Mouse (Mus musculus) cerebellum, adult 11-12 months (tissue): Measurements from ENCODE around the gene Sbpl.

Experiments
- DNase-seq: peaks from one replicate; pipeline ENCODE4 v3.0.0; 2022

Sbpl gene

DNA sequence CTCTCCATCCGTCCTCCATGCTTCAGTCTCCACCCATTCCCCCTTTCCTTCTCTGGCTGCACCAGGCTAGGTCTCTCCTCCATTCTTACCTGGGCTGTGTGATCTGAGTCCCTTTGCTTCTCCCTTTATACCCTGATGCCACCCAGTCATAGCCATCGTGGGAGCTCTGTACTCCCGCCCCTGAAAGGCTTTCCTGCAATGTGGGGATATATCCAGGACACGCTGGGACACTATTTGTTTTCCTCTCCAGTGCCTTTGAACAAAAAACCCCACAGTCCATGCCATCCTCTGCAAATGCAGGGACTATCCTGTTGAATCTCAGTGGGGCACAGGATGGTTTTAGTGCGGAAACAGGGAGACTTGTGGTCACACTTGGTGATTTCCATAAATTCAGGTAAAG, at the start of gene Sbpl:
TSS of gene Sbpl (minus strand) at position 101 of the 400 bp plus-strand sequence.
- DNase-seq = no peak

DNA sequence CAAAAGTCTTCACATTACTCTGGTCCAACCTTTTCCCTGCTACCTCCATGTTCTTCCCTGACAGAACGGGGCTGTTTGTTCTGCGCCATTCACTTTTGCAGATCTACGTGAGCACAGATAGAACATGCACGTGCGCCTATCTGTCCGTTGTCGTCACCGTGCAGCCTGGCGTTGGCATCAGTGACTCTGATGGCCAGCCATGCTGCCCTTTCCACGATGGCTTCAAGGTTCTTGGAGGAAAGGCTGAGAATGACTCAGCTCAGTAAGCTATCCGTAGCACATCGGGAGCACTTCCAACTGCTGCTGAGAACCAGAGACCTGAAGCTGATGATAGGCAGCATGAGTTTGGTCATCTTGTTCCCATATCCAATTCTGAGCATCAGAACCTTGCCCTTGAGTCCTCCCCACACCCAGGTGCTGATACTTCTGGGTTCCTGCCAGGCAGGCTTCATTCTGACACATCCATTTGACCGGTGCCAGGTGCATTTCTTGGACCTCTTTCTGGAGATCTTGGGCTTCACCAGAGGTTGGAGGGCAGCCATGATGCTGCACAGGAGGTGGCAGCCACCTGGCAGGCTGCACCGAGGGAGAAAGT, 49.1 kb upstream of the Sbpl start:
- DNase-seq = peak; percentile 54

DNA sequence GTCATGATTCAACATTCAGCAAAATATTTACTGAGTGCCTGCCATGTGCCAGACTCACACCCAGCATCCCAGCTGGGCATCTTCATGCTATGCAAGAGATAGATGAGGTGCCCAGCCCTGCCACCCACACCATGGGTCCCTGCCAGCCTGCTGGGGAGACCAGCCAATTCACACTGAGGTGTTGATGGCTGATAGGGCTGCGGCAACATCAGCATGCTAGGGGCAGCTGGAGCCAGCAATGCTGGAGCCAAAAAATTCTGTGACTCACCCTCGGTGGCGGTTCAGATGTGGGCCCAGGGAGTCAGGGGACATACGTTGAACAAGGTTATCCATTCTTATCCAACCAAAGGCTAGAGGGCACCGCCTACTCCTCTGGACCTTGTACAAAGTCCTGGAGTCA, 45.3 kb upstream of the Sbpl start:
- DNase-seq = no peak

DNA sequence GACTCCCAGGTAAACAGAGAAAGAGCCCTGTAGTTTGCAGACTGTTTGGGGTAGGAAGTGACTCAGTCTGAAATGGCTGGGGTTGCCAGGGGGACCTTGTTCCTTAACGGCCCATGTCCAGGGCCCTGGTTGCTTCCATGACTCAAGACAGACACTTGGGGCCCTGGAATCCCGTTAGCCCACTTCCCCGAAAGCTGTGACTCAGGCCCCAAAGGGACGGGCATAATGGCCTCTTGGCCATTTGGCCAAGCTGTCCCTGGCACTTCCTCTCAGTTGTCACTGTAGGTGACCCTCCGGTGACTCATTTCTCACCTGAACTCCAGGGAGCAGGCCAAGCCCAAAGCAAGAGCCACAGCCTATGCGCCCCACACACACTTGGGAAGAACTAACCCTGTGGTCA, 43.3 kb upstream of the Sbpl start:
- DNase-seq = no peak

GRCm38 (mm10) chr17:23997901-23998300, 42.8 kb upstream of the Sbpl start, which contains the start of gene Prss22:
Gene Prss22, minus strand, starts transcription at chr17:23998100.
- DNase-seq = no peak

- DNase-seq = no peak
Measured at GRCm38 (mm10) chr17:23995421-23995820, 40.3 kb upstream of the Sbpl start.

- no peak for DNase-seq
Measured at GRCm38 (mm10) chr17:23994667-23995066, 39.6 kb upstream of the Sbpl start.

- DNase-seq = peak; percentile 80
Measured at GRCm38 (mm10) chr17:23993559-23994428, 38.7 kb upstream of the Sbpl start.

GRCm38 (mm10) chr17:23992789-23993553, 37.9 kb upstream of the Sbpl start:
- DNase-seq = no peak

DNA sequence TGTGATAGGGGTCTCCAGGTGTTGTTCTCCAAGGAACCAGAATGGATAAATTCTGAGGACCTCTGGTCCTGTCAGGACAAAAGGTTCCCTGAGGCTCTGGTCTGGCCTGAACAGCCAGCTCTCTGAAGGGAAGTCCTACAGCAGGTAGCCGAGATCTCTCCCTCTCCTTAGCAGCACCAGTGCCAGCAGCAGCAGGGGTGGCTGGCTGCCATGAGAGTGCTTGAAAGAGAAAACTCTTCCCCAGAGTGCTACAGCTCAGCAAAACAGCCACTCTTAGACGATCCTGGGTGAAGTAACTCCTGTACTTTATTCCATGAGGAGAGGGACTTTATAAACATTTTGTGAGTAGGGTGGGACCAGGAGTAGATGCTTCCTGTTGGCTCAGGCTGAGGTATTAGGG, 34.7 kb upstream of the Sbpl start:
- no peak for DNase-seq

- DNase-seq = no peak
Measured at GRCm38 (mm10) chr17:23984989-23985388, 29.9 kb upstream of the Sbpl start.

DNA sequence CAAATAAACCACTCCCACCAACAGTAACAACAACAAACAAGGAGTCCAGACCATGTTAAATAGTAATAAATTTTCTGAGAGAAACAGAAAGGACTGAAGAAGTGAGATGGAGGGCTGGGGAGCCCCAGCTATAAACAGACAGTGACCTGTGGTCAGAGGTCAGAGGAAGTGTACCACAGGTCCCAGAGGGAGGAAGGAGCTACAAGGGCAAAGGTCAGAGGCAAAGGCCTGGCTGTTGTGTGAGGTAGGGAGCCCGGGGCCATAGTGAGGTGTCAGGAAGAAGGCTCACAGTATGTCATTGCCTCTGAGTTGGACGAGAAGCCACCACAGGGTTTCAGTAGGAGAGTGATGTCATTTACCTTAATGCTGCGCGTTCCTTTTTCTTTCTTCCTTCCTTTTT, 27.8 kb upstream of the Sbpl start:
- no peak for DNase-seq

GRCm38 (mm10) chr17:23980297-23980909, 25.3 kb upstream of the Sbpl start, which contains the start of gene Prss30:
Gene Prss30, minus strand, starts transcription at chr17:23980566.
- no peak for DNase-seq

GRCm38 (mm10) chr17:23979471-23979870, 24.4 kb upstream of the Sbpl start:
- DNase-seq = no peak

DNA sequence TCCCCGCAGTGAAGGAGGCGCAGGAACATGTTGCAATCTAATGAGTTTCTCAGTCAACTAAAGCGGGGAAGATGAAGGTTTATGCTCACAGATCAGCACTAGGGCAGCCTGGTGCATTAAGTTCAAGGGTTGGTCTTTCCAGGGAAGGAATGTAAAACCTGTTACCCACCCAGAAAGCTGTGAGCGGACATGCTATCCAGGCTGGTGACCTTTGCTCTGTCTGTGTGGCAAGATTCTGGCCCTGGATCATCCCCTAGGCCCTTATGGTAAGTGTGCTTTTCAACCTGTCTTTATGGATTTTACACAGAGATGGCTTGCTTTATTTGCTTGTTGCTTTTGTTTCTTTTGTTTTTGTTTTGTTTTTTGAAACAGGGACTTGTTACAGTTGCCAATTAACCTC, 21.6 kb upstream of the Sbpl start:
- no peak for DNase-seq

DNA sequence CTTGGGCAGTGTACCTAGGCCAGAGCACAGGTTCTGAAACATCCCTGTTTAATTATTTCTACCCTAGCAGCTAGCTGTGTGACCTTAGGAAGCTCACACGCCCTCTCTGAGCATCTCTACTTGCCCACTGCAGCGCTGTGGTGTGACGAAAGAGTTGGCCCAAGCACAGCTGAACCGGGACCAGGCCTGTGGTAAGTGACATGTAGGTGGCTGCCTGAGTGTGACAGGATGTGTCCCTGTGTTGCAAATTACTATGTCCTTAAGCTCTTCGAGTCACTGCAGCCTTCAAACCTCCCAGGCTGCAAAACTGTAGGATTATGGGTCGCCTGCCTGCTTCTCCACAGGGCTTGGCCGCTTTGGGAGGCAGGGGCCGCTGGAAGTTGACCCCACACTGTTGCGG, 16.2 kb upstream of the Sbpl start:
- DNase-seq = no peak

GRCm38 (mm10) chr17:23969231-23969630, 14.2 kb upstream of the Sbpl start:
- DNase-seq = peak; percentile 45

DNA sequence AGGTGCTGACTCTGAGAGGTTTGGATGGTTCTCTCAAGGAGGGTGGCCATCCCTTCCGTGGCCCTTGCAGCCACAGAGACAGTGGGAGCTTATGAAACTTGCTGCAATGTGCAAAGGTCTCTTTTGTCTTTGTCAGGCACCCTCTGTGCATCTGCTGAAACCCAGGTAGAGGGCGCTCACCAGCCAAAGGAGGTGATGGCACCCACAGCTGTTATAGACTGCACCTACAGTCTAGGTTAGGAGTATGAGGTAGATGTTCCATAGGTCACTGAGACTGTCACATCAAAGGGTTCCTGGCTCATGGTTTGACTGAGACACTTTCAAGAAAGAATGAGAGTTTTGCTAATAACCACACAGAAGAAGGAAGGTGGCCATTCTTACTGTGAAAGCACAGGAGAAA, 13.7 kb upstream of the Sbpl start:
- DNase-seq = no peak

DNA sequence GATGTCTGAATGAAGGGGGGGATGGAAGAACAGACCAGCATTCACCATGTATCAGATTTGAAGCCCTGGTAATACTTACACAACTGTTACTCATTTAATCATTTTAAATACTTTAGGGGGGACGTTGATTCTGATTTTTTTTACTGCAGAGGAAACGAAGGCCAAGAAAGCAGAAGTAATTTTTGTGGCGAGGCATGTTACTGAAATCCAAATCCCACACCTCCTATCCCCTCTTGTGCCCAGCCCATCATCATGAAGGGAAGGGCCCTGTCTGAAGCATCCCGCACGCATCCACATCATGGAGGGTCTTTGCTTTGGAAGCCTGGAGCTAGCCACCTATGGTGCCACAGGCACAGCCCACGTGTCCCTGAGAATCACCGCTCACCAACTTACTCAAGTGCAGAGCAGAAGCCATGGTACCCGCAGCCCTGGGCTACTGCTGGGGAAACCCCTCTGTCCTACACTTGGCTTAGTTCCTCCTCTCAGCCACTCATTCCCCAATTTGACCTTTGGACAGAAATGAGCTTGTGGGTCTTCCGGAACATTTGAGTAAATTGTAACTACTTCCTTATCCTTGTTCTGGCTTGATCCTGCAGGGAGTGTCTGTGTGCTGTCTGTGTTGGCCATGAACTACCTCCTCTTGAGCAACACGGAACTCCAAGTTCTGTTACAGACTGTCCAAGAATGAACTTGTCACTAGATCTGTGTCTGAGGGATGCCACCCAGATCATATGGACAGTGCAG, 11.8 kb upstream of the Sbpl start:
- no peak for DNase-seq

GRCm38 (mm10) chr17:23965805-23966425, 10.8 kb upstream of the Sbpl start:
- peak; percentile 48 for DNase-seq

- no peak for DNase-seq
Measured at GRCm38 (mm10) chr17:23961573-23962122, 6.6 kb upstream of the Sbpl start.
